Mouse (Mus musculus): Measurements from ENCODE around the gene Lrrc27. TPM values are rescaled to one million over a fixed set of nuclear protein-coding genes. Genes with fewer than 3 reads are reported as not detected.
A peak's percentile ranks its signal among the peaks of the same experiment; 100 is the strongest.

The Lrrc27 gene
- polyA plus RNA-seq, 1 experiment, result 5.4 TPM

- no peak for TF ChIP-seq MYOD1 (IDR thresholded peaks at IDR 0.05; ENCODE audit: control insufficient read depth, insufficient read length, low read depth)
- TF ChIP-seq CEBPB (IDR thresholded peaks at IDR 0.05; ENCODE audit: low read depth), result no peak
- TF ChIP-seq FOSL1 (IDR thresholded peaks at IDR 0.05; ENCODE audit: insufficient read depth, low read length, poor library complexity, severe bottlenecking), result no peak
- TF ChIP-seq USF1 (IDR thresholded peaks at IDR 0.05; ENCODE audit: low read depth), result no peak
- TF ChIP-seq MYOG (IDR thresholded peaks at IDR 0.05; ENCODE audit: control insufficient read depth, extremely low read depth, insufficient read length), result no peak
- no peak for TF ChIP-seq CTCF (IDR thresholded peaks at IDR 0.05; ENCODE audit: control insufficient read depth, insufficient read depth, insufficient read length)
- TF ChIP-seq MAX (IDR thresholded peaks at IDR 0.05), result no peak
- Histone ChIP-seq H3K36me3 (ENCODE audit: control insufficient read depth, insufficient read depth) (no peaks in the 10 kb centered on the region), H3K79me3 (ENCODE audit: low read depth) (no peaks in the 10 kb centered on the region), H3K27me3 (ENCODE audit: control insufficient read depth, insufficient read depth, insufficient read length) (no peaks in the 10 kb centered on the region), H3ac (ENCODE audit: control insufficient read depth, insufficient read length, low read depth) (peak overlapping the region; percentile 74), H3K79me2 (ENCODE audit: control insufficient read depth, insufficient read depth) (no peaks in the 10 kb centered on the region), H3K4me3 (ENCODE audit: insufficient read depth, poor library complexity, severe bottlenecking) (no peak overlapping the region)
These were observed 24.8 kb upstream of the Lrrc27 start for GRCm38 (mm10) chr7:139187771-139188633.

- H3K27me3 ChIP-seq (ENCODE audit: control insufficient read depth, insufficient read depth, insufficient read length), result no peaks in the 10 kb centered on the region
- no peak overlapping the region for H3K4me3 ChIP-seq (ENCODE audit: insufficient read depth, poor library complexity, severe bottlenecking)
- H3K79me3 ChIP-seq (ENCODE audit: low read depth), result no peaks in the 10 kb centered on the region
- H3K79me2 ChIP-seq (ENCODE audit: control insufficient read depth, insufficient read depth), result no peaks in the 10 kb centered on the region
- no peak overlapping the region for H3ac ChIP-seq (ENCODE audit: control insufficient read depth, insufficient read length, low read depth)
- H3K36me3 ChIP-seq (ENCODE audit: control insufficient read depth, insufficient read depth), result no peaks in the 10 kb centered on the region
- TF ChIP-seq USF1 (IDR thresholded peaks at IDR 0.05; ENCODE audit: low read depth) (no peak), MAX (IDR thresholded peaks at IDR 0.05) (no peak), MYOG (IDR thresholded peaks at IDR 0.05; ENCODE audit: control insufficient read depth, extremely low read depth, insufficient read length) (no peak), CTCF (IDR thresholded peaks at IDR 0.05; ENCODE audit: control insufficient read depth, insufficient read depth, insufficient read length) (no peak), FOSL1 (IDR thresholded peaks at IDR 0.05; ENCODE audit: insufficient read depth, low read length, poor library complexity, severe bottlenecking) (no peak), CEBPB (IDR thresholded peaks at IDR 0.05; ENCODE audit: low read depth) (no peak), MYOD1 (IDR thresholded peaks at IDR 0.05; ENCODE audit: control insufficient read depth, insufficient read length, low read depth) (no peak)
These were observed 24.1 kb upstream of the Lrrc27 start for GRCm38 (mm10) chr7:139188634-139189207.

GRCm38 (mm10) chr7:139190616-139191015 is 22.2 kb upstream of the Lrrc27 start:
- Histone ChIP-seq H3K36me3 (ENCODE audit: control insufficient read depth, insufficient read depth) (no peaks in the 10 kb centered on the region), H3K4me3 (ENCODE audit: insufficient read depth, poor library complexity, severe bottlenecking) (no peak overlapping the region), H3ac (ENCODE audit: control insufficient read depth, insufficient read length, low read depth) (no peak overlapping the region), H3K27me3 (ENCODE audit: control insufficient read depth, insufficient read depth, insufficient read length) (no peaks in the 10 kb centered on the region), H3K79me2 (ENCODE audit: control insufficient read depth, insufficient read depth) (no peaks in the 10 kb centered on the region), H3K79me3 (ENCODE audit: low read depth) (no peaks in the 10 kb centered on the region)
- TF ChIP-seq MYOD1 (IDR thresholded peaks at IDR 0.05; ENCODE audit: control insufficient read depth, insufficient read length, low read depth) (no peak), USF1 (IDR thresholded peaks at IDR 0.05; ENCODE audit: low read depth) (no peak), CEBPB (IDR thresholded peaks at IDR 0.05; ENCODE audit: low read depth) (no peak), FOSL1 (IDR thresholded peaks at IDR 0.05; ENCODE audit: insufficient read depth, low read length, poor library complexity, severe bottlenecking) (no peak), CTCF (IDR thresholded peaks at IDR 0.05; ENCODE audit: control insufficient read depth, insufficient read depth, insufficient read length) (no peak)

- no peaks in the 10 kb centered on the region for H3K79me3 ChIP-seq (ENCODE audit: low read depth)
- H3K4me3 ChIP-seq (ENCODE audit: insufficient read depth, poor library complexity, severe bottlenecking), result no peak overlapping the region
- H3ac ChIP-seq (ENCODE audit: control insufficient read depth, insufficient read length, low read depth), result no peak overlapping the region
- H3K36me3 ChIP-seq (ENCODE audit: control insufficient read depth, insufficient read depth), result no peaks in the 10 kb centered on the region
- no peaks in the 10 kb centered on the region for H3K27me3 ChIP-seq (ENCODE audit: control insufficient read depth, insufficient read depth, insufficient read length)
- H3K79me2 ChIP-seq (ENCODE audit: control insufficient read depth, insufficient read depth), result no peaks in the 10 kb centered on the region
- no peak for TF ChIP-seq MYOD1 (IDR thresholded peaks at IDR 0.05; ENCODE audit: control insufficient read depth, insufficient read length, low read depth)
- no peak for TF ChIP-seq CTCF (IDR thresholded peaks at IDR 0.05; ENCODE audit: control insufficient read depth, insufficient read depth, insufficient read length)
- TF ChIP-seq CEBPB (IDR thresholded peaks at IDR 0.05; ENCODE audit: low read depth), result no peak
- TF ChIP-seq FOSL1 (IDR thresholded peaks at IDR 0.05; ENCODE audit: insufficient read depth, low read length, poor library complexity, severe bottlenecking), result no peak
- TF ChIP-seq MAX (IDR thresholded peaks at IDR 0.05), result no peak
- no peak for TF ChIP-seq MYOG (IDR thresholded peaks at IDR 0.05; ENCODE audit: control insufficient read depth, extremely low read depth, insufficient read length)
- TF ChIP-seq USF1 (IDR thresholded peaks at IDR 0.05; ENCODE audit: low read depth), result no peak
These were observed 21.2 kb upstream of the Lrrc27 start for GRCm38 (mm10) chr7:139191619-139192018.

GRCm38 (mm10) chr7:139197022-139197421 is 15.8 kb upstream of the Lrrc27 start:
- Histone ChIP-seq H3K27me3 (ENCODE audit: control insufficient read depth, insufficient read depth, insufficient read length) (peaks cover 5% of the 10 kb centered on the region), H3K79me2 (ENCODE audit: control insufficient read depth, insufficient read depth) (no peaks in the 10 kb centered on the region), H3K4me3 (ENCODE audit: insufficient read depth, poor library complexity, severe bottlenecking) (no peak overlapping the region), H3K79me3 (ENCODE audit: low read depth) (no peaks in the 10 kb centered on the region), H3K36me3 (ENCODE audit: control insufficient read depth, insufficient read depth) (no peaks in the 10 kb centered on the region), H3ac (ENCODE audit: control insufficient read depth, insufficient read length, low read depth) (no peak overlapping the region)
- TF ChIP-seq CTCF (IDR thresholded peaks at IDR 0.05; ENCODE audit: control insufficient read depth, insufficient read depth, insufficient read length) (no peak), MAX (IDR thresholded peaks at IDR 0.05) (no peak), MYOG (IDR thresholded peaks at IDR 0.05; ENCODE audit: control insufficient read depth, extremely low read depth, insufficient read length) (no peak), USF1 (IDR thresholded peaks at IDR 0.05; ENCODE audit: low read depth) (no peak), CEBPB (IDR thresholded peaks at IDR 0.05; ENCODE audit: low read depth) (no peak), FOSL1 (IDR thresholded peaks at IDR 0.05; ENCODE audit: insufficient read depth, low read length, poor library complexity, severe bottlenecking) (no peak), MYOD1 (IDR thresholded peaks at IDR 0.05; ENCODE audit: control insufficient read depth, insufficient read length, low read depth) (no peak)
